Mouse (Mus musculus): ENCODE measurements around the gene Leo1.

The Leo1 gene

DNA sequence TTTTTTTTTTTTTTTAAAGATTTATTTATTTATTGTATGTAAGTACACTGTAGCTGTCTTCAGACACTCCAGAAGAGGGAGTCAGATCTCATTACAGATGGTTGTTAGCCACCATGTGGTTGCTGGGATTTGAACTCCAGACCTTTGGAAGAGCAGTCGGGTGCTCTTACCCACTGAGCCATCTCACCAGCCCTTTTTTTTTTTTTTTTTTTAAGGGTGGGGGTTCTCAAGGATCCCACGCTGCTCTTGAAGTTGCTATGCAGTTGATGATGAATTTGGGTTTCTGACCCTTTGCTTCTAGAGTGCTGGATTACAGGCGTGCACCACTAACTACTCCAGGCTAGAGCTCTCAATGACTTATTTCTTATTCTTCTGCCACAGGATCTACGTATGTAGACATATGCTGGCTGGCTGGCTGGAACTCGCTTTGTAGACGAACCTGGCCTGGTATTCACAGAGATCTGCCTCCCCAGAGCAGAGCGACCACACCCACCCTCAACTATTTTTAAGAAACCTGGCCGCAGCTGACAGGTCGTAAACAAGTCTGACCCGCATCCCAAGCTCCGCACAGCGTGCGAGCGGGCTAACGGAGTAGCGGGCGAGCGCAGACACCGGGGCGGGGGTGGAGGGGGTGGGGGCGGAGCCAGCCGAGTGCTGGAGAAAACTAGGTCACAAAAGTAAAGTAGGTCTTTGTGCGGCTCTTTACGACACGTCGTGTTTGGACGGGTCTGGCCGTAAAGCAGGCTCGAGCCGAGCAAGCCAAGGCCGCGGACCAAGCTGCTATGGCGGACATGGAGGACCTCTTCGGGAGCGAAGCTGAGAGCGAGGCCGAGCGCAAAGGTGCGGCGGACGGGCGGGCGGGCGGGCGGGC is at the start of gene Leo1:
Leo1 (plus strand) TSS at position 729 of the 871 bp plus-strand sequence.
- peak; percentile 94 for DNase-seq

DNA sequence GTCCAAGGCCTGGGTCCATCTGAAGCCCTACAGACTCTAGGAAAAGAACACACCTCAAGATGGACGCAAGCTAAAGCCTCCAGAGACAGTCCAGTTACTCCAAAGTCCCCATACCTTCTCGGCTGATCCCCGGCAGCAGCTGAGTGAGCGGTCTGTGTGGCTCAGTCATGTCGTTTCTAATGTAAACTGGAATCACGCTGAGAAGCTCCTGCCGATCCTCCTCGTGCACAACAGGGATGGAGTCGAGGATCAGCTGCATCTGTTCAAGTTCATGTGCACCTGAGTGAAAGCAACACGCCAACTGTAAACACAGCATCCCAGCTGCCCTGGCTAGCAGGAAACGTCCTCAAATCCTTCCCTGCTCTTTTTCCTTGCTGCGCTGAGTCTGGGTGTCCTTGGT is 48.1 kb upstream of the Leo1 start:
- DNase-seq, result no peak

DNA sequence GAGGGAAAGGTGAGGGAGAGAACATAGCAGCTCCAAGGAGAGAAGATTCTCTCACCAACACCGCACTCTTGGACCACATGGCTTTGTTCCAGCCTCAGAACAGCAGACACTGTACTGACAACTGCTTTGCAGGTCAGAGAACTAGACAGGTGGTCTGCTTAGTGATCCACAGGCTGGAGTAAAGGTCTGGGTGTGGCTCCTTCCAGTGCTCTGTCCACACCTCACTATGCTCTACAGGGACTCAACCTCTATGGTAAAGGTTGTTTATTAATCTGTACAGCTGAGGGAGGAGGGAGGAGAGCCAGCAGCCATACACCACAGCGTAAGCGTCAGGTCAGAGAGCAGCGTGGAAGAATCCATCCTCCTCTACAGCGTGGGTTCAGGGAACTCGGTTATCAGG is 45.4 kb upstream of the Leo1 start:
- DNase-seq, result no peak

DNA sequence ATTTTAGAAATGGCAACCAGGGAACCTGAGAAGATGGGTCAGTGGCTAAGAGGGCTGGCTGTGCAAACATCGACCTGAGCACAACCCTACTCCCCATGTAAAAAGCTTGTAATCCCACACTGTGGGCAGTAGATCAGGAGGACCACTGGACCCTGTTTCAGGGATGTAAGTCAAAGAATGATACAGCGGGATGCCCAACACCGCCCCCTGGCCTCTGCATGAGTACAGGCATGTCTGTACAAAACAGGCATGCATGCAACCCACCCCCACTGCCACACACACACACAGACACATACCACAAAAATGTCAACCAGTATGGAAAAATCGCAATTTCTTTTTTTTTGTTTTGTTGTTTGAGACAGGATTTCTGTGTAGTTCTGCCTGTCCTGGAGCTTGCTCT is 42.3 kb upstream of the Leo1 start:
- DNase-seq, result no peak

DNA sequence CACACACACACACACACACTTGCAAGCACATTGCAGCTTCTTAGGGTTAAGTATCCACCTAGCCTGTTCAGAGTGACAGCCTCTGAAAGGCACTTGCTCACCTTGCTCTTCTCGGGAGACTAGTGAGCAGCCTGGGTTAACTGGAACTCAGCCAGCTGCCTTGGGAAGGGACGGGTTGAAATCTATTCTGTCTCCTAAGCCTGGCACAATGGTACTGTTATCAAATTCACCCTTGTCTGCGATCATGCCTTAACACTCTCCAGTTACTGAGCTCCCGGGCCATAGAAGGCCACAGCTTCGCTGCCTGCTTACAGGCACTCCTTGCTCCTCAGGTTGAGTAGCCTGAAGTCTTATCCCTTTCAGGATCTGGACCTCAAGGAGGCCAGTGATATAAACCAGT is 40.7 kb upstream of the Leo1 start:
- DNase-seq, result no peak

DNA sequence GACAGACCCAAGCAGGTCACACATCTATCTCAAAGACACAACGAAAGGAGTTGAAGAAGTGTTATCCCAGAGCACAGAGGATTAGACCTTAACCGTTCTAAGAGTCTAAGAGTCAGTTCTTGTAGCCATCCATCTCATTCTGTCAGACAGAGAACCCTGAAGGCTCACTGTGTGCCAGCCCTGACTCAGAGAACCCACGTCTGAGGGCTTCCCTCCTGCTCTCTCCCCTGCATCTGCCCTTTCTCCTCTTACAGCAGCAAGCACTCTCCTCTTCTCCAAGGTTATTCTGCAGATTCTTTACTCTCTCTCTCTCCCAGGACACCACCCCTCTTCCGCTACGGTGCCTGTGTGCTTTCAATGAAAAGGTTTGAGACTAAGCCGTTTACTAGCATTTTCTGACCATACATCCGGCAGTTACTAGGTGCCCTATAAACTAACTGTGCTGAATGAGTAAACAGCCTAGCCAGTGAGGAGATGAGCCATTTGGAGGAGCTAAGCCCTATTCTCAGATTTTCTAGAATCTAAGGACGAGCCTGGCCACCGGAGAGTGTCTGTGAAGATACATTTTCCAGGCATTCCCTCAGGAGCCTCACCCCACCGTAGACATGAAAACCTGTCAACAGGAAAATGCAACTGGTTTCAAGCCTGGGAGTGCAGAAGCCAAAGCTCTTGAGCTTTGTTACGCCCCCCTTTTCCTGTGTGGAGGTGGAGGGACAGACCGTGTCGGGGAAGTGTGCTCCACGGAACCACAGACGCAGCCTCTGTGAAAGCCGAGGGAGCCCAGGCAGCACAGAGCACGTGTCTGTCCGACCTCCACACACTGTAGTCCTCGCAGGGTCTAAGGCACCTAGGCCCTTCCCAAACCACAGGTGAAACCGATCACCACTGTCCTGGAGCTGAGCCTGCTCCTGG is 39.5 kb upstream of the Leo1 start:
- no peak for DNase-seq

DNA sequence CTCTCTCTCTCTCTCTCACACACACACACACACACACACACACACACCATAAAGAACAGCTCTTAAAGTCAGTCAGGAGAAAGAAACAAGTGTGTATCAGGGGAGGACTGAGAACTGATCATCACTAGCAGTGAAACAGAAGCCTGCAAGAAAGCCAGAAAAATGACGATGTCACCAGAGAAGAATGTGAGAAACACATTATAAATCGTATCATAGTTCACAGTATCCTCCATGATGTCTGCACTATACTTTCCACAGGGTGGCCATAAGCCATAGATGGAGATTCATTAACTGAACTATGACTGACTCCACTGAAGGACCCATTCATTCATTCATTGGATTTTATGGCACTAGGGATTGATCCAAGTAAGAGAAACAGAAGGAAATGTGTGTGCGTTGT is 37.8 kb upstream of the Leo1 start:
- DNase-seq, result no peak

DNA sequence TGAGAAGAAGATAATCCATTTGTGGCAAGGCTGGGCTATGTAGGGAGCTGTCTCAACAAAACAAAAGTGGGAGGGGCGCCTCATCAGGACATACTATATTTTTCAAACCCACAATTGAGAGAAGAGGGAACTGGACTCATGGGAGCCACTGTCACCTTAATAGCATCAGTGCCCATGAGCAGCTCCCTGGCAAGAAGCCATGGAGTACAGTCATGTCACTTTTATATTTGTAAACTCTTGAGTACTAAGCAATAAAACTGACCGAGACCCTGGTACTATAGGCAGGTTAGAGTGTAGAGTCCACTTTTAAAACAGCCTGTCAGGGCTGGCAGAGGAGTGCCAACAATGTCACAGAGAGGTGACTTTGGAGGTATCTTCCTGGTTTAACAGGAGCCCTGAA is 35.2 kb upstream of the Leo1 start:
- no peak for DNase-seq

DNA sequence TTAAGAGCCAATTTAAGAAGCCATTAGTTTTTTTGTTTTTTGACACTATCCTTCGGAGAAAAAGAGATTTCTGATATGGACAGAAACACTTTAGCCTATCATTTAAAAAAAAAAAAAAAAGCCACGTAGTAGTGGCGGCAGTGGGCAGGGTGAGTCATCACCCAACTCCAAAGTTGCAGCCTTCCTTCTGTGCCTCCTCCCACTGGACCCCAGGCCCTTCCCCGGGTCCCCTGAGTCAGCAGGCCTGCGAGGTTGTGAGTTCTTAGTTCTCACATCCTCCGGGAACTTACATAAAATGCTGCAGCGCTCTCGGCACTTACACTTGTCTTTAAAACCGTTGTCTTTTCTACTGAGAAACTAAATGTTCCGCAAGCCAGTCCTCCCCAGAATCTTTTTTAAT is 33.5 kb upstream of the Leo1 start:
- peak; percentile 20 for DNase-seq

DNA sequence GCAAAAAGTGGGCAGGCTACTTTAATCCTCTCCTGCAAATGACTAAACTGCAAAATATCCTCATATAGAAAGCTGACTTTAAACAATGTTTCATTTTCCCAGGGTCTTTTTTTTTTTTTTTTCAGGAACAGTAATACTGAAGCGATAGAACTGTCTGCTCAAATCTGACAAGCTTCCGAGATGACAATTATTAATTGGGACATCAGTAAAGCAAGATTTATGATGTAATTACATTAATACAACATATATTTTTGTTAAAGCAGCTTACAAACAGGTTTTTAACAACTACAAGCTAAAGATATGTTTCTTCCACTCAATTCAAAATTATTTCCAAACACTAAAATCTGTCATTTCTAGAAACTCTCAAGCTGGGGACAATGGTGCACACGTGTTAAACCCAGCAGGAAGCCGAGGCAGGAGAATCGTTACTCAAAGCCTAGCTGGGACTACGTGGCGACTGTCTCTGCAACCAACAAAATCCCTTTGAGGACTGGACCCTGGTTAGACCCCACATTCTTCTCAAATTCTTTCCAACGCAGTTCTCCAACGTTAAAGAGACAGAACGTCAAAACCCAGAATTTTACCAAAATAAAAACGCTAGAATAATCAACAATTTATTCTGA is 33.0 kb upstream of the Leo1 start:
- no peak for DNase-seq

DNA sequence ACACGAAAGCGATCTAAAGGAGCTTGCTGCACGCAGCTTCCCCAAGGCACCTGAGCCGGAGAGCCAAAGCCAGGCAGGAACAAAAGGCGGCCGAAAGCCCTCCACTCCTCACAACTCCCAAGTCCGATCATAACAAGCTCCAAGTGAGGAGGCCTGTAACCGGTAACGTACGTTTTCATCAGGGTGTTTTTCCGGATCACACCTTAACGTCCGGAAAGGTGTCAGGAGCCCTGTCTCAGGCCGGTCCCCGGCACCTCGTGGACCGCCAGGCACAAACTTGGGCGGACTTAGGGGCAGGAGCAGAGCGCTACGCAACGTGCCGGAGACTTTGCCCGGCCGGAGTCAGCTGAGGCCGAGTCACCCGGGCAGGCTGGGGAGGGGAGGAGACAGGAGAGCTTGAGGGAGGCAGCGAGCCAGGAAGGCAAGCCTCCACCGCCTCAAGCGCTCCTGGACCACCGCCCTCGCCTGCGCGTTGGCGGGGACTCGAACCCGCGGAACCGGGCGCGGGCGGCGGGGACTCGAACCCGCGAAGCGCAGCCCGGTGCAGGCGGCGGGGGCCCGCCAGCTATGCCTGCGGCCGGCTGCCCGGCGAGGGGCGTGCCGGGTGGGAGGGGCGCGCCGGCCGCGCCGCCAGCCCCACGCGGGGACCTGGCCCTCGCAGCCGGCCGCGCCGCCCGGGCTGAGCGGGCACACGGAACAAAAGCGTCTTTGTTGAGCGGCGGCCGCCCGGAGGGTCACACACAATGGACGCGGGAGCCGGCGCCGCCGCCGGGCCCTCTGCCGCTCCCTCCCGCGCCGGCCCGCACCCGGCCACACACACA is 32.1 kb upstream of the Leo1 start:
- peak; percentile 88 for DNase-seq

DNA sequence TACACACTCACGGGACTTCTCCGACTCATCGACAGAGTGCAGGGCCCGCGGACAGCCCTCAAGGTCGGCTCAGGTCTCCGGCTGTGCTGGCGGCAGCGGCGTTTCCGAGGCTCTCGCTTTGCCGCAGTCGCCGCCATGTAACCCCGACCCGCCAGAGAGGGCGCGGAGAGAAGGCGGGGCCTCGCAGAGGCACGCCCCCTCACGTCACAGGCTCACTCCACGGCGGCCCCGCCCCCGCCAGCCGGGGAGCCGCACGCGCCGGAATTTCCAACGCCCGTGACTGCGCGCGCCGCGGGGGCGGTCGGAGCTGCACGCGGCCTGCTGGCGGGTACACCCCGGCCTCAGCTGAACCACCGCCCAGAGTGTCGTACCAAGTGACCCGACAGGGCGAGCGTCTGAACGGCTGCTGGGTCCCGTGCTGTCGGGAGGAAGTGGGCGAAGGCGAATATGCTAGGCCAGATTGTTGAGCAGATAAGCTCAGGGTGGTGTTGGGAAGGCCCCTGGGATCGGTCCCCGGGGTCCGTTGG is 31.4 kb upstream of the Leo1 start, which contains the start of gene Mapk6:
Mapk6 (minus strand) TSS at position 154 of the 527 bp plus-strand sequence.
- peak; percentile 97 for DNase-seq

DNA sequence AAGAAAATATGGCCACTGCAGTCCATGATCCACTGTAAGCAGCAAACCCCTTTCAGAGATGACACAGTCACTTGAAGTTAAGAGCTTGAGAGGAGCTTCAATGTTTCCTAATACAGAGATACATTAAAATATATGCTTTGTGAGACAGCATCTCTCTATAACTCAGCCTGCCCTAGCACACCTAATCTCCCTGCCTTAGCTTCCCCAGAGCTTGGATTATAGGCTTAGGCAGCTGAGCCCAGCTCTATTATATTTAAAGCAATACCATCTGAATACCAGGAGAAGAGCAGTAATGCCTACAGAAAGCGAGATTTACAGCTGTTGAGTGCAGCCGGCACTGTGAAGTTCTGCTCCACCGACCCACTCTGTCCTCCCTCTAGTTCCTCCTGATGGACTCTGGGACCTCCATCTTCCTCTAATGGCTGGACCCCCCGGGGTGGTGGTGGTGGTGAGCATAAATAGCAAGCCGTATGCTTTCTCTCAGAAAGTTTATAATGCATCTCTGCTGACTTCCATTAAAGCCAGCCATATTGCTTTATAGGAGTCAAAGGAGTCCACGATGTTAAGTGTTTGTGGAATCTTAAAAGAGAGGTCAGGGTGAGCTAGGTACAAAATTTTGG is 30.3 kb upstream of the Leo1 start:
- no peak for DNase-seq

DNA sequence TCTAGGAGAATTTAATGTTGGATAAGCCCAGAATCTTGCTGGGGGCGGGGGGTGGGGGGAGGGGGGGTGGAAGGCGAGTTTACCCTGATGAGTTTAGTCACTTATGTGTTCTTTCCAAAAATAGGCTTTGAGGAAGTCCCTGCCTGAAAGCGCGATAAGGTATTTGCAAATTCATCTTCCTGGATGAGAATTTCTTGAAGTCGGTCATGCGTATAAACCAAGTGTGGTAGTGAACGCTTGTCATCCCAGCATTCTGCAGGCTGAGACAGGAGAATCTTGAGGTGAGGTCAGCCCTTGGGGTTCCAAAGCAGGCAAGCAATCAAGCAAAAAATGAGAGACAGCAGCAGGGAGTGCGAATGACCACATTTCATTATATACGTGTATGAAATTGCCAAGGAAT is 29.7 kb upstream of the Leo1 start:
- peak; percentile 31 for DNase-seq

DNA sequence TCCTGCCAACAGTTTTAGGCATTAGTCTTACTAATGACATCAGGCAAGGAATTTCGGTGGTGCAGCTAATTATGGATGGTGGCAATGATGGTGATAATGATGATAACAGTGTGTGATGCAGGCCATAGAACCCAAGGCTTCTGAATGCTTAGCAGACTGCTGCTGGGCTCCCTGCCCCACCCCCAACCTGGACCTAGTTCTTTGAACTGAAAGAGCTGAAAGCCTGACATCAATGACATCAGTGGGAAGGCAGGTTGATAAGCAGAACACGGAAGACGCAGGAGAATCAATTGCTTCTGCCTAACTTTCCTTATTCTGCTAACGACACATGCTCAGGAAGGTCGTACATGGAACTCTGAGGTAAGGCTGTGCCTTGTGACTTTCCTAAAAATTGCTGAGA is 28.1 kb upstream of the Leo1 start:
- no peak for DNase-seq

DNA sequence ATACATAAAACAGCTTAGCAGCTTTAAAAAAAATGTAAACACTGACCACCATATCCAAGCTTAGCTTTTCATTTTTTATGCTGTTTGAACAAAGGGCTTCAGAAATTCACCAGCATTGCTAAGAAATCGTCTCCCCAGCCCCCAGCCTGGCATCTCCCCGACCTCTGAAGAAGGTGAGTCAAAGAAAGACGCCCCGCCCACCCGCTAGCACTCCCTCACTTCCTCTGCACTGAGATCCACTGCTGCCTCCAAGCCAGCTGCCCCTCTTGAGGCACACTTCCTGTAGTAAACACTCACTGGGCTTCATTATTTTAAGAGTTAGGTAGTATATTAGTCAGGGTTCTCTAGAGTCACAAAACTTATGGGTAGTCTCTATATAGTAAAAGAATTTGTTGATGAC is 27.1 kb upstream of the Leo1 start:
- DNase-seq, result no peak

DNA sequence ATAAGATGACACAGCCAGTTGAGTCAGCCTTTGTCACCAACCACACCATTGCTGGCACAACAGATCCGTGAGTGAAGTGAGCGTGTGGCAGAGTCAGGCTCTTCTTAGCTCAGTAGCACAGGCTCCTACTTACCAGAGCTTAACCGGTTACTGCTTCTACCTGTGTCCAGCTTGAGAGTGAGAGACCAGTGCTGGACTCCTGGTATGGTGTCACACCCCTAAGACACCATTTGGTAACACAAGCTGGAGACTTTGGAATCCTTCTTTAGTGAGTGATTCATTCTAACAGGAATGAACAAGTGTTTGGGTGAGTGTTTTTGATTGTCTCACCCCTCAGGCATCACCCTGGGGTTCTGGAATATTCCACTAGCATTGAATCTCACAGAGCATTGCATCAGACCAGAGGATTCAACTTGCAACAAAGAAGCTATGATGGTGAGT is 19.1 kb upstream of the Leo1 start:
- no peak for DNase-seq

DNA sequence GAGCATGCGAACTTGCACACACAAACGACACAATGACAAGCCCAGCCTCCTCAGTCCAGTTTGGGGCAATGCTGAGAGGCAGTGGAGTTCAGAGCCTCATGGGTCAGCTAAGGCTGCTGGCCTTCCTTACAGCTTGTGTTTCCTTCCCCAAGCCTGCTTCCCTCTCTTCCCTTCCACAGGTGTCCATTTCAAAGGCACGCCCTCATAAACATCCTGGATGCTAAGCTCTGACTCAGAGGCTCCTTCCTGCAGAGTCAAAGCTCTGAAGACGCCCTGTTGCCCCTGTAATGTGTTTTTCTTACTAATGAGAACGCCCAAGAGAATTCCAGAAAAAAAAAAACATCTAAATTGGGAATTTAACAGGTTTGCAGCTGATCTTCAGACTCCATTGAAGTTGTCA is 17.6 kb upstream of the Leo1 start:
- no peak for DNase-seq

DNA sequence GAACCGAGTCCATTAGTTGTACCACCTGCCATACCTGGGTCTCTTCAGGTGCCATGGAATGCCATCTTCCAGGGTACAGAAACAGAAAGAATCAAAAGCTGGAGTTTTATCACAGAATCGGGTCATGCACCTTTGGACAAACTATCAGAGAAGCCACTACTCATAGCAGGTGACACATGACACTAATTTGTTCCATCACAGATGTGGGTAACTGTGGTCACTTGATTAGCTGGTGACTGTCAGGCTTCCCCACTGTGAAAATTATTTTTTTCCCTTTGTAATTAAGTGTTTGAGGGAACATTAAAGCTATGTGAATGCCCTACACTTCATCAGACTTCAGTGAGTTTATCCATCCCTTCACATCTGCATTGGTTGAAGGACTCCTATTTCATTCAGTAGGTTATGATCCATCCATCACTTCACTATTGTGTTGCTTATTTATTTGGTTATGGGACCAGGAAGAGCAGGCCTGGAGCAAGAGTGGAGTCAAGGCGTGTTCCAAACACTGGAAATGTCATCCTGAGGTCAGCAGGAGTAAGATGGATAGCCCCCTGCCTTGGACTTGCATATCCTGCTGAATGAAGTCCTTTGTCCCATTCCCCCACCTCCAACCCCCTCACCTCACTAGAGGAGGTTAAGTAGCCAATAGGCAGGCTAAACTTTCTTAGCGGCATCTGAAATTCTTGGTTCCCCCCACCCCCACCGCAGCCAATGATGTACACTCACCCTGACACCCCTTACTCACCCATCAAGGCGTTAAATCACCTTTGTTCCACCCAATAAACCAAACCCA is 16.8 kb upstream of the Leo1 start:
- DNase-seq, result no peak

DNA sequence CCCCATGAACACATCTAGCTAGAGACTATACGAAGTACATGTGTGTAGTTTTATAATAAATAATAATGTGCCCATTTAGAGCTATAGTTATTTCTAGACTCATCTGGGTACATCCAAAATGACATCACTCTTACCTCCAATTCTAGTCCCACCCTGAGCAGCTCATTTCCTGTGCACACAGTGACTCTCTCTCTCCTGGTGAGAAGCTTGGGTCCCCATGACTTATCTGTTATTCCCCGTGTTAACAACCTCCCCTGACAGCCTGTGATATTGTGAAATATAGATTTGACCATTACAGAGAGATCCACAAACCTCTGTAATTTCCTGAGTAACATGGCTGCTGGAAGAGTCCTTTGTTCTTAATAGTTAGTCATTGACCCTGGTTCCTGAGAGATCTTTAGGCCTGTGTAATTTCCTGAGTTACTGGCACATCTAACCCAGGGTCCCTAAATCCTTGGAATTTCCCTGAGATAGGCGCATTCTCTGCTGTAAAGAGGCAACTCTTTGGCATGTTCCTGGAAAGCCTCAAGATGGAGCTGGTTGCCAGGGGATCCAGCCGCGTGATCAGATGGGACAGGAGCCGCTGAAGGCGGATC is 15.4 kb upstream of the Leo1 start:
- DNase-seq, result no peak

Data from kidney, adult 9 months (tissue).